Mouse (Mus musculus) hindbrain, embryonic 11.5 days (tissue): ENCODE measurements at regions not wholly inside any gene's neighbourhood (a gene's known extent, or its start where the extent isn't known, plus 50 kb on each side); places are given as distances from the start of the nearest gene placed in this dataset.

Experiments
- ATAC-seq: fragments of 200-750 bp; cut with Nextera tagmentation; 2 replicates; pipeline ENCODE4 v1.8.0; 2017; ENCODE audit warnings: mild to moderate bottlenecking, moderate TSS enrichment, moderate library complexity; ENCODE audit not compliant: low FRiP score
- DNase-seq: peaks from one replicate; pipeline ENCODE4 v3.0.0-alpha.2; 2015; ENCODE audit warnings: low spot score
- H3K27ac ChIP-seq: fragments of 300-500 bp; sonication (generic); 2 replicates; pipeline ENCODE4 v1.5.1; 2014; ENCODE audit warnings: mild to moderate bottlenecking, low read depth, low read length
- H3K27me3 ChIP-seq: fragments of 300-500 bp; sonication (generic); 2 replicates; pipeline ENCODE4 v1.6.1; 2014; ENCODE audit warnings: mild to moderate bottlenecking, low read length, moderate library complexity, mixed read lengths; ENCODE audit not compliant: control insufficient read depth, insufficient read depth
- H3K36me3 ChIP-seq: fragments of 300-500 bp; sonication (generic); 2 replicates; pipeline ENCODE4 v1.6.1; 2014; ENCODE audit warnings: mild to moderate bottlenecking, low read length, moderate library complexity, mixed read lengths; ENCODE audit not compliant: control insufficient read depth, insufficient read depth
- H3K4me1 ChIP-seq: fragments of 300-500 bp; sonication (generic); replicated peaks from 2 replicates; pipeline ENCODE4 v1.6.1; 2014; ENCODE audit warnings: low read length, mixed read lengths; ENCODE audit not compliant: control insufficient read depth, insufficient read depth
- H3K4me2 ChIP-seq: fragments of 300-500 bp; sonication (generic); replicated peaks from 2 replicates; pipeline ENCODE4 v1.6.1; 2014; ENCODE audit warnings: mild to moderate bottlenecking, low read depth, low read length
- H3K4me3 ChIP-seq: fragments of 300-500 bp; sonication (generic); 2 replicates; pipeline ENCODE4 v1.5.1; 2014; ENCODE audit warnings: low read depth, low read length
- H3K9ac ChIP-seq: fragments of 300-500 bp; sonication (generic); 2 replicates; pipeline ENCODE4 v1.6.1; 2014; ENCODE audit warnings: low read depth, low read length
- H3K9me3 ChIP-seq: fragments of 300-500 bp; sonication (generic); 2 replicates; pipeline ENCODE4 v1.6.1; 2016; ENCODE audit warnings: low read length; ENCODE audit not compliant: control insufficient read depth
- WGBS: fragments of 180-500 bp; shearing (Covaris S2); extraction: QIAGEN DNeasy Blood & Tissue Kit; methylation state at CpG from one replicate; pipeline ENCODE4 v1.1.7; 2014; 5-methylcytosine and 5-hydroxymethylcytosine counted together

DNA sequence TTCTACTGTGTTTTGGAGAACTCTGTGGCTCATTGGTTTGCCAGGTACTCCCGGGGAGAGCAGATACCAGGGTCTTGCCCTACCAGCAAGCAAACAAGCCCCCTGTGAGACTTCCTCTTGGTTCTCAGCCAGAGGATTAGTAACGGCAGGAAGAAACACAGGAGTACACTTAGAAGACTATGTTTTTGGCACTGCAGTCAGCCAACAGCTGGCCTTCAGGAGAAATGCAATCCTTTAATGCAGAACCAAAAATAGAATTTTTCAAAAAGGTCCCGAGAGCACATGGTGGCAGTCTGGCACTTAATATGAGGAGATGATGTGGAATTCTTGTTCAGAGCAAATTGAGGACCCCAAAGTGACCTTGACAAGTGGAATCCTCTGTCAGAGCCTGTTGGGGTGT, 189.8 kb downstream of the Faxc start:
- Histone ChIP-seq H3K4me3 (no peak overlapping the region), H3K27ac (no peak overlapping the region), H3K9ac (no peak overlapping the region), H3K4me2 (no peak overlapping the region), H3K27me3 (no peaks in the 10 kb centered on the region), H3K9me3 (no peaks in the 10 kb centered on the region), H3K36me3 (no peaks in the 10 kb centered on the region), H3K4me1 (no peaks in the 10 kb centered on the region)
- DNase-seq (no peak), ATAC-seq (no peak)
- 61% methylated on average over 3 of the region's 3 CpGs for WGBS

- no peak for DNase-seq
Observed at GRCm38 (mm10) chr4:22121397-22121796, 190.3 kb downstream of the Faxc start.

DNA sequence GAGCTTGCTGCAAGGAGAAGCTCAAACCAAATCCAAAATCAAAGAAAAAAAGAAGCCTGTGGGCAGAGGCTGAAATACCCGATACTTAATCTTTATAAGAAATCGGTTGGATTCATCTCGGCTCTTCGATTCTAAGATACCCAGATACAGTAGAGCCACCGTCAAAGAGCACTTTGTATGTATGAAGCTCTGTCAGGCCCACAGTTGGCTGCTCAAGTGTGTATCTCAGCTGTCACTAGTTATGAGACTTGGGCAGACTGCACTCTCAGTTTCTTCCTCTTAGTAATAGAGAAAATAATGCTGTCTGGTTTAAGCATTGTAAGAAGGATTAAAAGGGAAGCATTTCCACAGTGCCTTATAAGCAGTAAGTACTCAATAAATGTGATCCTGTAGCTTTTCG, 193.7 kb downstream of the Faxc start:
- no peak overlapping the region for H3K4me3 ChIP-seq
- H3K4me1 ChIP-seq: no peaks in the 10 kb centered on the region
- ATAC-seq (no peak), DNase-seq (no peak)
- no peaks in the 10 kb centered on the region for H3K36me3 ChIP-seq
- H3K27me3 ChIP-seq: no peaks in the 10 kb centered on the region
- no peak overlapping the region for H3K27ac ChIP-seq
- H3K9ac ChIP-seq: no peak overlapping the region
- WGBS: 91% methylated on average over 6 of the region's 6 CpGs
- no peaks in the 10 kb centered on the region for H3K9me3 ChIP-seq
- H3K4me2 ChIP-seq: no peak overlapping the region

More at GRCm38 (mm10) chr4:22121397-22121796, 190.3 kb downstream of the Faxc start:
- Histone ChIP-seq H3K36me3 (no peaks in the 10 kb centered on the region), H3K4me1 (no peaks in the 10 kb centered on the region), H3K4me2 (no peak overlapping the region), H3K27me3 (no peaks in the 10 kb centered on the region), H3K9me3 (no peaks in the 10 kb centered on the region), H3K9ac (no peak overlapping the region), H3K27ac (no peak overlapping the region), H3K4me3 (no peak overlapping the region)
- 78% methylated on average over 2 of the region's 2 CpGs for WGBS
- ATAC-seq: no peak

GRCm38 (mm10) chr4:22130511-22130910, 199.4 kb downstream of the Faxc start:
- no peak overlapping the region for H3K27ac ChIP-seq
- H3K4me3 ChIP-seq: no peak overlapping the region
- DNase-seq (no peak), ATAC-seq (no peak)
- no peaks in the 10 kb centered on the region for H3K27me3 ChIP-seq
- no peaks in the 10 kb centered on the region for H3K36me3 ChIP-seq
- H3K4me1 ChIP-seq: no peaks in the 10 kb centered on the region
- no peak overlapping the region for H3K4me2 ChIP-seq
- H3K9ac ChIP-seq: no peak overlapping the region
- 86% methylated on average over 8 of the region's 8 CpGs for WGBS
- no peaks in the 10 kb centered on the region for H3K9me3 ChIP-seq

GRCm38 (mm10) chr4:22131751-22132736, 200.9 kb downstream of the Faxc start:
- H3K4me3 ChIP-seq: no peak overlapping the region
- DNase-seq (peak; percentile 69), ATAC-seq (peak; percentile 81)
- no peaks in the 10 kb centered on the region for H3K27me3 ChIP-seq
- no peak overlapping the region for H3K9ac ChIP-seq
- no peaks in the 10 kb centered on the region for H3K4me1 ChIP-seq
- H3K27ac ChIP-seq: no peak overlapping the region
- no peaks in the 10 kb centered on the region for H3K36me3 ChIP-seq
- WGBS: 66% methylated on average over 13 of the region's 13 CpGs
- no peak overlapping the region for H3K4me2 ChIP-seq
- no peaks in the 10 kb centered on the region for H3K9me3 ChIP-seq

- Histone ChIP-seq H3K4me1 (no peaks in the 10 kb centered on the region), H3K9ac (no peak overlapping the region), H3K27me3 (no peaks in the 10 kb centered on the region), H3K4me2 (no peak overlapping the region), H3K9me3 (no peaks in the 10 kb centered on the region), H3K36me3 (no peaks in the 10 kb centered on the region), H3K4me3 (no peak overlapping the region), H3K27ac (no peak overlapping the region)
- WGBS: 58% methylated on average over 14 of the region's 14 CpGs
- DNase-seq: no peak
- ATAC-seq: no peak
Observed at GRCm38 (mm10) chr4:22133547-22134495, 202.7 kb downstream of the Faxc start.

DNA sequence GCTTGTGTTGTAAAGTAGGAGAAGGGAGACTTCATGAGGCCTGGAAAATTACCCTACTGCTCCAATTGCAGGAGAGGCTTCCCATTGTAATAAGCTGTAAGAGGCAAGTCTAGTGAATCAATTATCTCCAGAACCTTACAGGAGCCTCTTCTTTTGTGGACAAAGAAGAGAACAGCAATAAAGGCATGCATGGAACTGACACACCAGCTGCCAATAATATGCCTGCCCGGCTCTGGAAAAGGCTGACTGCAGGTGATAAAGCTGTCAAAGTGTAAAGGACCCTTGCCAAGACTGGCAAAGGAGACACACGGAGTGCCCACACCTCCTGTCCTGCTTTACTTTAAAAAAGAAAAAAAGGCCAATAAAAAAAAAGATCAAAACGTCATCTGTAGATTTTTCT, 209.0 kb downstream of the Faxc start:
- Histone ChIP-seq H3K9ac (no peak overlapping the region), H3K4me3 (no peak overlapping the region), H3K4me1 (no peaks in the 10 kb centered on the region), H3K27me3 (no peaks in the 10 kb centered on the region), H3K27ac (no peak overlapping the region), H3K4me2 (no peak overlapping the region), H3K36me3 (no peaks in the 10 kb centered on the region), H3K9me3 (no peaks in the 10 kb centered on the region)
- DNase-seq: no peak
- WGBS: 47% methylated on average over 3 of the region's 3 CpGs
- ATAC-seq: no peak

DNA sequence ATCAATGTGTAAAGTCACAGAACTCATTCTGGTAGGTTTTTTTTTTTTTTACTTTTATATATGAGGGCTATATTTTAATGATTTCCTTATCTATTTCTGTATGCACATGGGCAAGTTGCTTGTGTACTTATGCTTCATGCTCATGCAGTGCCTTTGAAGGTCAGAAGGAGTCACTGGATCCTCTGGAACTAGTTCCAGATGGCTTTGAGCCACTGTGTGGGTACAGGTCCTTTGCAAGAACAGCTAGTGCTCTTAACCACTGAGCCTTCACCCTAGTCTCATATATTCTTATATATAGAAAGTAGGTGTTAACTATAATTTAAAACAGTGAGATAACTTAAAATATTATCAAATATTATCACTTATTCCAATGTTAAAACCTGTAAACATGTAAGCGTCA, 212.4 kb downstream of the Faxc start:
- Histone ChIP-seq H3K27ac (no peak overlapping the region), H3K4me1 (no peaks in the 10 kb centered on the region), H3K27me3 (no peaks in the 10 kb centered on the region), H3K36me3 (no peaks in the 10 kb centered on the region), H3K9ac (no peak overlapping the region), H3K4me3 (no peak overlapping the region), H3K4me2 (no peak overlapping the region), H3K9me3 (no peaks in the 10 kb centered on the region)
- 90% methylated on average over 1 of the region's 1 CpGs for WGBS
- DNase-seq (no peak), ATAC-seq (no peak)
